ENCODE assay signal across 8 mouse cellular contexts in the genomic region with DNA sequence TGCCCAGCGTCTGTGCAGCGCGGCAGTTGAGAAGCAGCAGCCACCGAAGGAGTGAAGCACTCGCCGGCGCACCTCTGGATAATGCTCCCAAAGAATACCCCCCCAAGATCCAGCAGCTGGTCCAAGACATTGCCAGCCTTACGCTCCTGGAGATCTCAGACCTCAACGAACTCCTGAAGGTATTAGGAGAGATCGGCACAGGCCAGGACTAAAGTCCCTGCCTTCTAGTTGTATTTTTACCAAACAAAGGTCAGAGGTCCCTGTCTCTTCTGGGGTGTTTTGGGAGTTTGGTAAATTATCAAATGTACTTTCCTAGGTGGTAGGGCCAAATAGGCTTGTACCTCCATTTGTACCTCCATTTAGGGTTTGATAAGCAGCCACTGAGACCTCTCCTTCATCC. TPM values are rescaled to one million over a fixed set of nuclear protein-coding genes. Genes with fewer than 3 reads are reported as not detected.
DNase-seq lines count a peak whose midpoint lies in the region; ATAC-seq lines count a peak whose summit lies in the region.

No protein-coding gene starts in this region.

- peaks cover 77% of the 10 kb centered on the region for H3K36me3 ChIP-seq in megakaryocyte, embryonic 14.5 days (replicated peaks; ENCODE audit: low read length)
- peaks cover 27% of the 10 kb centered on the region for H3K36me3 ChIP-seq in forebrain, embryonic 16.5 days (ENCODE audit: control insufficient read depth, insufficient read depth)
- H3K36me3 ChIP-seq in limb, embryonic 12.5 days = peaks cover 78% of the 10 kb centered on the region
- peaks cover 49% of the 10 kb centered on the region for H3K36me3 ChIP-seq in stomach, embryonic 15.5 days

- no peak overlapping the region for H3K27ac ChIP-seq in forebrain, embryonic 16.5 days (ENCODE audit: low read length)
- H3K27ac ChIP-seq in limb, embryonic 12.5 days = 0 out of 2 replicates have a peak overlapping the region, but pooled peaks have one; percentile 91
- H3K27ac ChIP-seq in stomach, embryonic 15.5 days = peak overlapping the region; percentile 73

- intact Hi-C loops in left cerebral cortex, postnatal 4 days (cut with DNase I) = no loop called here

- peak overlapping the region; percentile 99 for H3K4me3 ChIP-seq in megakaryocyte, embryonic 14.5 days (replicated peaks)
- H3K4me3 ChIP-seq in forebrain, embryonic 16.5 days (replicated peaks; ENCODE audit: low read length) = peak overlapping the region; percentile 99
- H3K4me3 ChIP-seq in limb, embryonic 12.5 days (replicated peaks) = peak overlapping the region; percentile 96
- peak overlapping the region; percentile 100 for H3K4me3 ChIP-seq in stomach, embryonic 15.5 days (replicated peaks)

- peaks cover 61% of the 10 kb centered on the region for H3K4me1 ChIP-seq in megakaryocyte, embryonic 14.5 days
- peaks cover 19% of the 10 kb centered on the region for H3K4me1 ChIP-seq in forebrain, embryonic 16.5 days (replicated peaks; ENCODE audit: control insufficient read depth, insufficient read depth, low read length)
- peaks cover 30% of the 10 kb centered on the region for H3K4me1 ChIP-seq in limb, embryonic 12.5 days (replicated peaks)
- peaks cover 16% of the 10 kb centered on the region for H3K4me1 ChIP-seq in stomach, embryonic 15.5 days

- H3K9me3 ChIP-seq in megakaryocyte, embryonic 14.5 days = no peaks in the 10 kb centered on the region
- H3K9me3 ChIP-seq in forebrain, embryonic 16.5 days (ENCODE audit: control insufficient read depth, low read length) = no peaks in the 10 kb centered on the region
- no peaks in the 10 kb centered on the region for H3K9me3 ChIP-seq in limb, embryonic 12.5 days
- no peaks in the 10 kb centered on the region for H3K9me3 ChIP-seq in stomach, embryonic 15.5 days

- H3K9ac ChIP-seq in forebrain, embryonic 16.5 days (replicated peaks; ENCODE audit: low read depth, low read length) = peak overlapping the region; percentile 87
- H3K9ac ChIP-seq in limb, embryonic 12.5 days (replicated peaks) = peak overlapping the region; percentile 89
- H3K9ac ChIP-seq in stomach, embryonic 15.5 days = peak overlapping the region; percentile 97

- no peak for DNase-seq in adipocyte (ENCODE audit: low spot score)
- no peak for DNase-seq in left cerebral cortex, postnatal 4 days
- no peak for DNase-seq in urinary bladder, postnatal 4 days (ENCODE audit: low spot score in 2 of 2)

- H3K4me2 ChIP-seq in forebrain, embryonic 16.5 days (ENCODE audit: low read length) = peak overlapping the region; percentile 90
- peak overlapping the region; percentile 87 for H3K4me2 ChIP-seq in limb, embryonic 12.5 days
- H3K4me2 ChIP-seq in stomach, embryonic 15.5 days = peak overlapping the region; percentile 82

- H3K27me3 ChIP-seq in megakaryocyte, embryonic 14.5 days (replicated peaks) = no peaks in the 10 kb centered on the region
- H3K27me3 ChIP-seq in forebrain, embryonic 16.5 days (replicated peaks; ENCODE audit: control insufficient read depth, insufficient read depth, low read length) = no peaks in the 10 kb centered on the region
- no peaks in the 10 kb centered on the region for H3K27me3 ChIP-seq in limb, embryonic 12.5 days
- no peaks in the 10 kb centered on the region for H3K27me3 ChIP-seq in stomach, embryonic 15.5 days (replicated peaks)

- no peak for ATAC-seq in megakaryocyte, adult 5-6 weeks (ENCODE audit: poor library complexity, severe bottlenecking)
- no peak for ATAC-seq in forebrain, embryonic 16.5 days
- no peak for ATAC-seq in limb, embryonic 12.5 days (ENCODE audit: insufficient number of reproducible peaks, insufficient read depth, low FRiP score, low TSS enrichment, low read depth)
- ATAC-seq in stomach, embryonic 15.5 days (ENCODE audit: insufficient read depth, low FRiP score, low read depth) = no peak

- WGBS in forebrain, embryonic 16.5 days = 8% methylated on average over 10 of the region's 10 CpGs
- WGBS in limb, embryonic 12.5 days = 9% methylated on average over 10 of the region's 10 CpGs
- 6% methylated on average over 10 of the region's 10 CpGs for WGBS in stomach, embryonic 15.5 days

RNA-seq across cellular contexts. Expression of a gene that starts 0.8 kb away (rescaled TPM):
- polyA plus RNA-seq in megakaryocyte, embryonic 14.5 days (2012; ENCODE audit: insufficient read depth, low replicate concordance) = 217 and 285 TPM in 2 replicates
- 34.3 and 35.6 TPM in 2 replicates for total RNA-seq in megakaryocyte, adult 5-6 weeks (2015)
- 25.4 and 41.7 TPM in 2 replicates for total RNA-seq in megakaryocyte, adult 5-6 weeks (2017)
- polyA plus RNA-seq in forebrain, embryonic 16.5 days (2015; fragmentation: Nextera tagmentation; extraction: Ambion mirVana) = 107 and 119 TPM in 2 replicates
- 135 and 139 TPM in 2 replicates for polyA plus RNA-seq in limb, embryonic 12.5 days (2016; fragmentation: Nextera tagmentation; extraction: Ambion mirVana)
- polyA plus RNA-seq in stomach, embryonic 15.5 days (2015; fragmentation: Nextera tagmentation; extraction: Ambion mirVana) = 157 and 168 TPM in 2 replicates
- 10 to 100 TPM; 74.4 to 74.5 TPM for total RNA-seq in left cerebral cortex, postnatal 4 days (2021)

RNA-seq across cellular contexts. Expression of a gene that starts 6.4 kb away (rescaled TPM):
- 47.3 and 132 TPM in 2 replicates for polyA plus RNA-seq in megakaryocyte, embryonic 14.5 days (2012; ENCODE audit: insufficient read depth, low replicate concordance)
- 9.3 and 14.7 TPM in 2 replicates for total RNA-seq in megakaryocyte, adult 5-6 weeks (2015)
- 12.8 and 17.2 TPM in 2 replicates for total RNA-seq in megakaryocyte, adult 5-6 weeks (2017)
- polyA plus RNA-seq in forebrain, embryonic 16.5 days (2015; fragmentation: Nextera tagmentation; extraction: Ambion mirVana) = 26.5 and 29.5 TPM in 2 replicates
- polyA plus RNA-seq in limb, embryonic 12.5 days (2016; fragmentation: Nextera tagmentation; extraction: Ambion mirVana) = 54.6 and 59.8 TPM in 2 replicates
- 70.7 and 71.4 TPM in 2 replicates for polyA plus RNA-seq in stomach, embryonic 15.5 days (2015; fragmentation: Nextera tagmentation; extraction: Ambion mirVana)
- total RNA-seq in left cerebral cortex, postnatal 4 days (2021) = 10 to 100 TPM; 27.2 to 27.6 TPM

RNA-seq across cellular contexts. Expression of a gene that starts 17.8 kb away (rescaled TPM):
- 12.1 and 61.1 TPM in 2 replicates for polyA plus RNA-seq in megakaryocyte, embryonic 14.5 days (2012; ENCODE audit: insufficient read depth, low replicate concordance)
- total RNA-seq in megakaryocyte, adult 5-6 weeks (2015) = 14.1 and 15.1 TPM in 2 replicates
- total RNA-seq in megakaryocyte, adult 5-6 weeks (2017) = 9.1 and 10.8 TPM in 2 replicates
- polyA plus RNA-seq in forebrain, embryonic 16.5 days (2015; fragmentation: Nextera tagmentation; extraction: Ambion mirVana) = 45.5 and 56.4 TPM in 2 replicates
- 58.5 and 58.9 TPM in 2 replicates for polyA plus RNA-seq in limb, embryonic 12.5 days (2016; fragmentation: Nextera tagmentation; extraction: Ambion mirVana)
- polyA plus RNA-seq in stomach, embryonic 15.5 days (2015; fragmentation: Nextera tagmentation; extraction: Ambion mirVana) = 40.0 and 42.7 TPM in 2 replicates
- total RNA-seq in left cerebral cortex, postnatal 4 days (2021) = 10 to 100 TPM; 43.9 to 46.0 TPM

RNA-seq across cellular contexts. Expression of a gene that starts 27.3 kb away (rescaled TPM):
- 11.0 TPM in 1 of 2 replicates, not detected in the other for polyA plus RNA-seq in megakaryocyte, embryonic 14.5 days (2012; ENCODE audit: insufficient read depth, low replicate concordance)
- total RNA-seq in megakaryocyte, adult 5-6 weeks (2015) = 5.8 and 6.2 TPM in 2 replicates
- total RNA-seq in megakaryocyte, adult 5-6 weeks (2017) = 5.9 and 36.8 TPM in 2 replicates
- polyA plus RNA-seq in forebrain, embryonic 16.5 days (2015; fragmentation: Nextera tagmentation; extraction: Ambion mirVana) = 26.2 and 31.2 TPM in 2 replicates
- polyA plus RNA-seq in limb, embryonic 12.5 days (2016; fragmentation: Nextera tagmentation; extraction: Ambion mirVana) = 47.8 and 52.4 TPM in 2 replicates
- 30.5 and 32.2 TPM in 2 replicates for polyA plus RNA-seq in stomach, embryonic 15.5 days (2015; fragmentation: Nextera tagmentation; extraction: Ambion mirVana)
- 10 to 100 TPM; 21.2 to 24.6 TPM for total RNA-seq in left cerebral cortex, postnatal 4 days (2021)

RNA-seq across cellular contexts. Expression of a gene that starts 27.4 kb away (rescaled TPM):
- 7.9 and 17.7 TPM in 2 replicates for polyA plus RNA-seq in megakaryocyte, embryonic 14.5 days (2012; ENCODE audit: insufficient read depth, low replicate concordance)
- total RNA-seq in megakaryocyte, adult 5-6 weeks (2015) = 6.2 and 7.7 TPM in 2 replicates
- total RNA-seq in megakaryocyte, adult 5-6 weeks (2017) = 4.2 and 6.8 TPM in 2 replicates
- 9.7 and 9.9 TPM in 2 replicates for polyA plus RNA-seq in forebrain, embryonic 16.5 days (2015; fragmentation: Nextera tagmentation; extraction: Ambion mirVana)
- polyA plus RNA-seq in limb, embryonic 12.5 days (2016; fragmentation: Nextera tagmentation; extraction: Ambion mirVana) = 10.4 and 13.2 TPM in 2 replicates
- polyA plus RNA-seq in stomach, embryonic 15.5 days (2015; fragmentation: Nextera tagmentation; extraction: Ambion mirVana) = 15.7 and 16.1 TPM in 2 replicates
- total RNA-seq in left cerebral cortex, postnatal 4 days (2021) = 1 to 10 TPM; 7.9 to 9.6 TPM
